Mouse (Mus musculus) sigmoid colon, adult 10 weeks (tissue): ENCODE data around the gene Gm3646. TPM values are rescaled to one million over a fixed set of nuclear protein-coding genes. Genes with fewer than 3 reads are reported as not detected.

Experiments used
- polyA plus RNA-seq: library from polyadenylated mRNA; stranded (reverse); fragments of 350-450 nt; fragmentation: Illumina TruSeq; extraction: RNeasy Lipid Tissue Mini Kit (QIAGEN cat#74804); gene quantifications from one replicate; pipeline ENCODE4 v1.2.3, GENCODE M21; 2014; ENCODE audit warnings: low read depth, low replicate concordance

Gm3646 gene
- polyA plus RNA-seq = not detected

DNA sequence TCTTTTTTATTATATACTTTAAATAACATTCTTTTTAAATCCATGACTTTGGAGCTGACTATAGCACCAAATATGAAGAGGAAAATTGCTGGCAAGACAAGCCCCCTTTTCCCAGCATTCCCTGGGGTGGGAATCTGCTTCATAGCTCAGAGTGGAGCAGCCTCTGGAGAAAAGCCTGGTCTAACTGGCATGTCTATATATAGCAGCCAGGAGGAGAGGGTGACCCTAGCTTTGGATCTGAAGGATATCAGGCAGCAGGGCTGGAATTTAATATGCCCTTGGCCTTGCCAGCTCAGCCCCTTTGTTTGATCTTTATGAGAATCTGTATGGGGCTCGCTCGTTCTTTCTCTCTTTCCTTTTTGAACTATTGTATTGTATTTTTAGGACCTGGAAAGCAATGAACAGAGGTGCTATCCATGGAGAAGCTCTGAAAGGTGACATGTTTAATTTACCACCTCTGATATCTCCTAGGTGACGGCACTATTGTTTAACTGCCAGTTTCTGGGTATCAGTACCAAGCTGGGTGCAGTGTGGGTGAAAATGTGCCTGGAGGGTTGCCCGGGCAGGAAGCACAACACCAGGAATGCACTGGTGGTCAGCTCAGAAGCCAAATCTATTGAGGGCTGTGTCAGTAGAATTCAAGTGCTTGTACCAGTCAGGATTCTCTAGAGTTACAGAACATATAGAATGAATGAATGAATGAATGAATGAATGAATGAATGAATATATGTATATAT is at the start of gene Gm3646:
TSS of gene Gm3646 (minus strand) at position 90 of the 737 bp plus-strand sequence.

Other genes with a start within 250 kb of the Gm3646 start
- 91.0 TPM for gene Rnf149, start 227.9 kb downstream of the Gm3646 start, polyA plus RNA-seq
- gene Creg2, start 153.9 kb downstream of the Gm3646 start, polyA plus RNA-seq = 0.73 TPM
- not detected for gene Rfx8, start 84.3 kb downstream of the Gm3646 start, polyA plus RNA-seq
- gene Map4k4, start 95.6 kb upstream of the Gm3646 start, polyA plus RNA-seq = 32.7 TPM